Mouse (Mus musculus) erythroblast, embryonic 14.5 days (primary cell): ENCODE data around the gene Kcnj6.

Source experiments
- GATA1 ChIP-seq: IDR thresholded peaks from 2 replicates; pipeline ENCODE4 v1.6.1; 2012; ENCODE audit warnings: low read length, inconsistent platforms, mixed read lengths
- TAL1 ChIP-seq: IDR thresholded peaks from 3 replicates; pipeline ENCODE4 v1.6.1; 2012; ENCODE audit warnings: low read length, inconsistent platforms, mixed read lengths

GRCm38 (mm10) chr16:94731027-94731426 is 266.5 kb downstream of the Kcnj6 start:
- TF ChIP-seq GATA1 (no peak), TAL1 (no peak)
